In genomic region chr13:48784594-48785298, GRCm38 (mm10) we compare ENCODE assay signal across 24 mouse cellular contexts.
"Had no signal": no experiment of that assay in that cellular context is flagged by ENCODE, and none has a peak within 500 bp of the region (broad histone marks: within the 10 kb centered on the region; RNA-seq: fewer than 3 reads in every experiment).

No protein-coding gene starts in this region.

- H3K27ac ChIP-seq: gastrocnemius, adult 2 months; heart, embryonic 13.5 days; heart, embryonic 15.5 days; hindbrain, embryonic 13.5 days; intestine, embryonic 15.5 days; layer of hippocampus, adult 2 months; left cerebral cortex, adult 2 months; limb, embryonic 10.5 days; limb, embryonic 12.5 days had no signal

- DNase-seq: gastrocnemius, adult 2 months; gastrocnemius, postnatal 10 days; gastrocnemius, postnatal 25 days; heart, adult 18-20 months; heart, postnatal 4 days; kidney, adult 18-20 months; kidney, adult 8-10 months; kidney, postnatal 10 days; kidney, postnatal 25 days; kidney, postnatal 4 days; liver had no signal

- H3K4me2 ChIP-seq: heart, embryonic 11.5 days; heart, embryonic 13.5 days; heart, embryonic 15.5 days; hindbrain, embryonic 13.5 days; intestine, embryonic 15.5 days; limb, embryonic 12.5 days; liver, embryonic 11.5 days had no signal

- H3K27me3 ChIP-seq: intestine, embryonic 15.5 days; limb, embryonic 12.5 days had no signal

- H3K4me3 ChIP-seq: gastrocnemius, adult 2 months; heart, embryonic 13.5 days; heart, embryonic 15.5 days; hindbrain, embryonic 10.5 days; hindbrain, embryonic 13.5 days; intestine, embryonic 15.5 days; layer of hippocampus, adult 2 months; left cerebral cortex, adult 2 months; limb, embryonic 10.5 days; limb, embryonic 12.5 days had no signal

- ATAC-seq: inflammation-experienced regulatory T-cells, adult 6 months; intestine, embryonic 15.5 days; intestine, postnatal 0 days had no signal

- H3K36me3 ChIP-seq: heart, embryonic 13.5 days; heart, embryonic 15.5 days; hindbrain, embryonic 10.5 days; hindbrain, embryonic 13.5 days; intestine, embryonic 15.5 days; limb, embryonic 10.5 days; limb, embryonic 12.5 days had no signal

- H3K9ac ChIP-seq: heart, embryonic 13.5 days; heart, embryonic 15.5 days; hindbrain, embryonic 13.5 days; intestine, embryonic 15.5 days; limb, embryonic 12.5 days had no signal

- H3K9me3 ChIP-seq: heart, embryonic 13.5 days; heart, embryonic 15.5 days; hindbrain, embryonic 10.5 days; hindbrain, embryonic 13.5 days; intestine, embryonic 15.5 days; limb, embryonic 10.5 days; limb, embryonic 12.5 days had no signal
